Mouse (Mus musculus) liver, postnatal 0 days (tissue): ENCODE data around the gene Prkcb.

Experiments
- CTCF ChIP-seq: sonication (generic); IDR thresholded peaks from 2 replicates; pipeline ENCODE4 v1.5.1; 2016; ENCODE audit warnings: antibody characterized with exemption, low read depth
- EP300 ChIP-seq: IDR thresholded peaks from 2 replicates; pipeline ENCODE4 v1.6.1; 2016; ENCODE audit warnings: antibody characterized with exemption, low read depth, mild to moderate bottlenecking

GRCm38 (mm10) chr7:122244584-122244983 lies 44.0 kb upstream of the Prkcb start:
- no peak for TF ChIP-seq EP300
- TF ChIP-seq CTCF: no peak
